ENCODE assay signal across 8 mouse cellular contexts in the genomic region with DNA sequence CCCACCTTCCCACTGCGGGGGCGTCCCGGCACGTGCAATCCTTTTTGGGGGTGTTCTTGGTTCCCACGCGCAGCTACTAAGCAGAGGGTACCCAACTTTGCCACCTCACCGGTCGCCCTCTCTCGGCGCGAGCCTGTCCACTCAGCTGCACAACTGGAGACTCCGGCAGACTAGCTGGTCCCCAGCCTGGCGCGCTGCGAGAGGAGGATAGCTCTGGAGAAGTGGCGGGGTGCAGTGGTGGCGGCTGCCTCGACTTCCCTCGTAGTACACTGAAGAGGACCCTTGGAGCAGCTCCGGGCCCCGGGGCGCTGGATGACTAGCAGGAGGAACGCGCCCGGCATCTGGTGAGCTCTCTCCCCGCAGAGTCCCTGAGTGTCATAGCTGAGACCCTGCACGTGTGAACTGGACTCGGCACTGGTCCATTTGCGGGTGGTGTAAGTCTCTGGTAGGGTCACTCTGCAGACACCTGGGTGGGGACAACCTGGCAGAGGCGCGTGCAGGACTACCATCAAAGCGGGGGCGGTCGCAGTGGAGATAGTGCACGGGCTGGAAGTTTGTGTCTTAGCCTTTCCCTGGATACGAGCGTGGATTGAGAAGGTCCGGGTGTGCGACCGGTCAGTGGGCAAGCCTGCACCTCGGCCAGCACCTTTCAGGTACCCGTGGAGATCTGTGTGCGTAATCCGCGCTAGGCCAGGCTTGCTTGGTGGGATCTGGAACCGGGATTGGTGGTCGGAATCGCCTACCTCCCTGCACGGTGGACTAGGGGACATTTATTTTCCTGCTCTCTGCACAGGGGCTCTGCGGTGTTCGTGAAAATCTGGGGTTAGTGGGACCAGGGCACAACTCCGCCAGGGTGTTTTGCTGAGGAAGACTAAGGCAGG. TPM values are rescaled to one million over a fixed set of nuclear protein-coding genes. Genes with fewer than 3 reads are reported as not detected.
DNase-seq lines count a peak whose midpoint lies in the region; ATAC-seq and TF ChIP-seq lines count a peak whose summit lies in the region.

No protein-coding gene starts in this region.

- TF ChIP-seq CTCF in kidney, adult 2 months (conservative IDR thresholded peaks at IDR 0.05; ENCODE audit: insufficient read depth, insufficient read length, low read depth, low read length) = no peak

- DNase-seq in urinary bladder, adult 2 months (ENCODE audit: low spot score) = peak; percentile 62
- DNase-seq in urinary bladder, postnatal 14 days (ENCODE audit: low spot score) = no peak
- peak; percentile 63 to 64 for DNase-seq in cerebellum, postnatal 10 days
- DNase-seq in gastrocnemius, postnatal 10 days = peak; percentile 50
- peak; percentile 62 for DNase-seq in kidney, adult 2 months
- DNase-seq in right cerebral cortex, adult 2 months (ENCODE audit: low spot score in 2 of 2) = peak; percentile 32 to 43

- 1% methylated on average over 52 of the region's 52 CpGs for WGBS in kidney, adult 2 months
- under 1% methylated on average over 52 of the region's 52 CpGs for WGBS in liver, embryonic 16.5 days (ENCODE audit: insufficient replicate concordance)

- no peak for TF ChIP-seq POLR2A in kidney, adult 2 months (IDR thresholded peaks at IDR 0.05; ENCODE audit: low read depth, low read length)

- peak overlapping the region; percentile 91 for H3K27ac ChIP-seq in kidney, adult 2 months (ENCODE audit: insufficient read depth, low read depth, low read length)
- H3K27ac ChIP-seq in liver, embryonic 16.5 days (ENCODE audit: low read length) = no peak overlapping the region

- H3K4me2 ChIP-seq in liver, embryonic 16.5 days (ENCODE audit: low read depth, low read length) = peak overlapping the region; percentile 79

- peak overlapping the region; percentile 37; the same call in 1 of the 2 replicates for H3K9ac ChIP-seq in liver, embryonic 16.5 days (ENCODE audit: low read depth, low read length)

- peaks cover 3% of the 10 kb centered on the region; the same call in 1 of the 2 replicates for H3K36me3 ChIP-seq in kidney, adult 2 months (ENCODE audit: control insufficient read depth, insufficient read depth, low read length)
- no peaks in the 10 kb centered on the region for H3K36me3 ChIP-seq in liver, embryonic 16.5 days (ENCODE audit: control insufficient read depth, insufficient read depth)

- H3K4me3 ChIP-seq in kidney, adult 2 months (ENCODE audit: insufficient read depth, low read depth, low read length) = peak overlapping the region; percentile 93
- H3K4me3 ChIP-seq in liver, embryonic 16.5 days (ENCODE audit: low read depth, low read length) = peak overlapping the region; percentile 49

- no peaks in the 10 kb centered on the region for H3K27me3 ChIP-seq in kidney, adult 2 months (replicated peaks; ENCODE audit: control insufficient read depth, insufficient read depth, low read length)
- H3K27me3 ChIP-seq in liver, embryonic 16.5 days (ENCODE audit: control insufficient read depth, insufficient read depth, low read depth, low read length) = peaks cover 14% of the 10 kb centered on the region

- peaks cover 17% of the 10 kb centered on the region for H3K4me1 ChIP-seq in kidney, adult 2 months (ENCODE audit: control insufficient read depth, insufficient read depth, low read length)
- H3K4me1 ChIP-seq in liver, embryonic 16.5 days (ENCODE audit: control insufficient read depth, low read depth, low read length) = no peaks in the 10 kb centered on the region

- no peak for ATAC-seq in liver, embryonic 16.5 days (ENCODE audit: low read depth)
- no peak for ATAC-seq in erythroid progenitor cell, adult 5-6 weeks (replicated peaks; ENCODE audit: low FRiP score, poor library complexity, severe bottlenecking)

- no peaks in the 10 kb centered on the region for H3K9me3 ChIP-seq in liver, embryonic 16.5 days (replicated peaks; ENCODE audit: control insufficient read depth, low read length)

RNA-seq across cellular contexts. Expression of gene Sema5a, which starts 0.6 kb away (rescaled TPM):
- 10.1 and 15.0 TPM in 2 replicates for polyA plus RNA-seq in urinary bladder, adult 2 months (2012; rRNA removed)
- total RNA-seq in gastrocnemius, postnatal 10 days (2021) = 10 to 100 TPM; 20.7 to 27.4 TPM
- 11.6 and 12.9 TPM in 2 replicates for polyA plus RNA-seq in kidney, adult 2 months (2012; rRNA removed)
- polyA plus RNA-seq in liver, embryonic 16.5 days (2015; fragmentation: Nextera tagmentation; extraction: Ambion mirVana) = 0.46 and 0.48 TPM in 2 replicates
- total RNA-seq in erythroid progenitor cell, adult 5-6 weeks (2015; ENCODE audit: low replicate concordance) = not detected in 2 replicates
- not detected in 2 replicates for total RNA-seq in erythroid progenitor cell, adult 5-6 weeks (2017; ENCODE audit: low replicate concordance)
